Mouse (Mus musculus) liver, embryonic 15.5 days (tissue): ENCODE measurements around the gene Olfr1390. TPM values are rescaled to one million over a fixed set of nuclear protein-coding genes. Genes with fewer than 3 reads are reported as not detected.

Experiments used
- polyA plus RNA-seq: library from polyadenylated mRNA; unstranded; fragments of >200 nt; fragmentation: Nextera tagmentation; extraction: Ambion mirVana; gene quantifications from 2 replicates; pipeline ENCODE4 v1.2.1, GENCODE M21; 2015

The Olfr1390 gene
- polyA plus RNA-seq, 1 experiment from 2014 or later, result not detected

Other genes starting within 250 kb of the Olfr1390 start
- not detected in 2 replicates for gene Olfr1396, start 220.3 kb upstream of the Olfr1390 start, polyA plus RNA-seq
- gene Olfr1395, start 192.9 kb upstream of the Olfr1390 start, polyA plus RNA-seq, result not detected in 2 replicates
- gene Olfr1394, start 180.8 kb upstream of the Olfr1390 start, polyA plus RNA-seq, result not detected in 2 replicates
- gene Btnl9, start 148.0 kb upstream of the Olfr1390 start, polyA plus RNA-seq, result 0.76 and 1.6 TPM in 2 replicates
- 10.2 and 10.4 TPM in 2 replicates for gene Zfp62, start 131.9 kb upstream of the Olfr1390 start, polyA plus RNA-seq
- 35.1 and 45.6 TPM in 2 replicates for gene Mgat1, start 91.0 kb upstream of the Olfr1390 start, polyA plus RNA-seq
- not detected in 2 replicates for gene Olfr1393, start 56.9 kb upstream of the Olfr1390 start, polyA plus RNA-seq
- not detected in 2 replicates for gene Olfr1392, start 49.9 kb upstream of the Olfr1390 start, polyA plus RNA-seq
- gene Olfr10, start 30.4 kb upstream of the Olfr1390 start, polyA plus RNA-seq, result not detected in 2 replicates
- not detected in 2 replicates for gene Olfr1391, start 12.4 kb upstream of the Olfr1390 start, polyA plus RNA-seq
- gene Olfr1389, start 87.9 kb downstream of the Olfr1390 start, polyA plus RNA-seq, result not detected in 2 replicates
- gene Olfr1388, start 101.4 kb downstream of the Olfr1390 start, polyA plus RNA-seq, result 0.06 TPM in 1 of 2 replicates, not detected in the other
- gene Olfr1387, start 120.2 kb downstream of the Olfr1390 start, polyA plus RNA-seq, result not detected in 2 replicates
- gene Olfr1386, start 129.9 kb downstream of the Olfr1390 start, polyA plus RNA-seq, result not detected in 2 replicates
- gene Olfr1385, start 153.9 kb downstream of the Olfr1390 start, polyA plus RNA-seq, result not detected in 2 replicates
- gene Olfr1384, start 171.5 kb downstream of the Olfr1390 start, polyA plus RNA-seq, result not detected in 2 replicates
- not detected in 2 replicates for gene Olfr1383, start 184.5 kb downstream of the Olfr1390 start, polyA plus RNA-seq
- gene Olfr1382, start 193.1 kb downstream of the Olfr1390 start, polyA plus RNA-seq, result not detected in 2 replicates
- gene Olfr1381, start 208.3 kb downstream of the Olfr1390 start, polyA plus RNA-seq, result not detected in 2 replicates
- gene Olfr1380, start 221.7 kb downstream of the Olfr1390 start, polyA plus RNA-seq, result not detected in 2 replicates